Mouse (Mus musculus) stomach, embryonic 16.5 days (tissue): ENCODE results near the gene Nr6a1. TPM values are rescaled to one million over a fixed set of nuclear protein-coding genes. Genes with fewer than 3 reads are reported as not detected.
A peak's percentile ranks its signal among the peaks of the same experiment; 100 is the strongest.

ENCODE experiments used
- ATAC-seq: fragments of 200-750 bp; cut with Nextera tagmentation; 2 replicates; pipeline ENCODE4 v1.8.0; 2017; ENCODE audit warnings: moderate number of reproducible peaks, moderate TSS enrichment; ENCODE audit not compliant: insufficient read depth, low FRiP score
- H3K27ac ChIP-seq: fragments of 300-500 bp; sonication (generic); 2 replicates; pipeline ENCODE4 v1.5.1; 2014; ENCODE audit warnings: low read length
- H3K27me3 ChIP-seq: fragments of 300-500 bp; sonication (generic); 2 replicates; pipeline ENCODE4 v1.6.1; 2014; ENCODE audit warnings: low read length, control low read depth, mixed read lengths; ENCODE audit not compliant: control insufficient read depth, insufficient read depth
- H3K36me3 ChIP-seq: fragments of 300-500 bp; sonication (generic); 2 replicates; pipeline ENCODE4 v1.6.1; 2014; ENCODE audit warnings: low read length; ENCODE audit not compliant: control insufficient read depth, insufficient read depth
- H3K4me1 ChIP-seq: fragments of 300-500 bp; sonication (generic); 2 replicates; pipeline ENCODE4 v1.6.1; 2014; ENCODE audit warnings: low read length, control low read depth, mixed read lengths; ENCODE audit not compliant: control insufficient read depth, insufficient read depth
- H3K4me2 ChIP-seq: fragments of 300-500 bp; sonication (generic); 2 replicates; pipeline ENCODE4 v1.6.1; 2014; ENCODE audit warnings: low read depth, low read length, mixed read lengths
- H3K4me3 ChIP-seq: fragments of 300-500 bp; sonication (generic); replicated peaks from 2 replicates; pipeline ENCODE4 v1.5.1; 2014; ENCODE audit warnings: mild to moderate bottlenecking, low read length
- H3K9ac ChIP-seq: fragments of 300-500 bp; sonication (generic); 2 replicates; pipeline ENCODE4 v1.6.1; 2014; ENCODE audit warnings: low read length
- H3K9me3 ChIP-seq: fragments of 300-500 bp; sonication (generic); replicated peaks from 2 replicates; pipeline ENCODE4 v1.6.1; 2016; ENCODE audit warnings: low read length, control low read depth; ENCODE audit not compliant: control insufficient read depth
- WGBS: fragments of 180-500 bp; shearing (Covaris S2); extraction: QIAGEN DNeasy Blood & Tissue Kit; methylation state at CpG from one replicate; pipeline ENCODE4 v1.1.7; 2014; 5-methylcytosine and 5-hydroxymethylcytosine counted together
- polyA plus RNA-seq: library from polyadenylated mRNA; unstranded; fragments of >200 nt; fragmentation: Nextera tagmentation; extraction: Ambion mirVana; gene quantifications from 2 replicates; pipeline ENCODE4 v1.2.1, GENCODE M21; 2015

Gene Nr6a1
- polyA plus RNA-seq, 1 experiment from 2014 or later, result 1.8 TPM

- WGBS, result 75% methylated on average over 14 of the region's 14 CpGs
- Histone ChIP-seq H3K36me3 (no peaks in the 10 kb centered on the region), H3K9me3 (no peaks in the 10 kb centered on the region), H3K27me3 (no peaks in the 10 kb centered on the region), H3K4me2 (no peak overlapping the region), H3K9ac (no peak overlapping the region), H3K4me1 (no peaks in the 10 kb centered on the region), H3K27ac (no peak overlapping the region), H3K4me3 (no peak overlapping the region)
- no peak for ATAC-seq
These were observed 13.9 kb upstream of the Nr6a1 start for GRCm38 (mm10) chr2:38941426-38941825.

GRCm38 (mm10) chr2:38939047-38939446 is 11.6 kb upstream of the Nr6a1 start:
- Histone ChIP-seq H3K36me3 (no peaks in the 10 kb centered on the region), H3K27me3 (no peaks in the 10 kb centered on the region), H3K4me3 (no peak overlapping the region), H3K27ac (no peak overlapping the region), H3K4me2 (no peak overlapping the region), H3K9me3 (no peaks in the 10 kb centered on the region), H3K4me1 (peaks cover 10% of the 10 kb centered on the region), H3K9ac (no peak overlapping the region)
- ATAC-seq, result no peak
- 52% methylated on average over 2 of the region's 2 CpGs for WGBS

GRCm38 (mm10) chr2:38938007-38938406 is 10.5 kb upstream of the Nr6a1 start:
- no peaks in the 10 kb centered on the region for H3K9me3 ChIP-seq
- H3K36me3 ChIP-seq, result no peaks in the 10 kb centered on the region
- no peak overlapping the region for H3K4me2 ChIP-seq
- no peak for ATAC-seq
- peaks cover 13% of the 10 kb centered on the region for H3K4me1 ChIP-seq
- H3K27ac ChIP-seq, result no peak overlapping the region
- WGBS, result 89% methylated on average over 1 of the region's 1 CpGs
- H3K27me3 ChIP-seq, result no peaks in the 10 kb centered on the region
- no peak overlapping the region for H3K9ac ChIP-seq
- H3K4me3 ChIP-seq, result no peak overlapping the region

GRCm38 (mm10) chr2:38937396-38937795 is 9.9 kb upstream of the Nr6a1 start:
- ATAC-seq, result no peak
- Histone ChIP-seq H3K4me2 (no peak overlapping the region), H3K4me3 (no peak overlapping the region), H3K27me3 (no peaks in the 10 kb centered on the region), H3K4me1 (peaks cover 13% of the 10 kb centered on the region), H3K9me3 (no peaks in the 10 kb centered on the region), H3K9ac (no peak overlapping the region), H3K27ac (no peak overlapping the region), H3K36me3 (no peaks in the 10 kb centered on the region)
- 78% methylated on average over 3 of the region's 3 CpGs for WGBS

GRCm38 (mm10) chr2:38936721-38937378 is 9.4 kb upstream of the Nr6a1 start:
- Histone ChIP-seq H3K9me3 (no peaks in the 10 kb centered on the region), H3K27me3 (no peaks in the 10 kb centered on the region), H3K27ac (no peak overlapping the region), H3K36me3 (no peaks in the 10 kb centered on the region), H3K4me2 (no peak overlapping the region), H3K4me1 (peaks cover 15% of the 10 kb centered on the region), H3K4me3 (no peak overlapping the region), H3K9ac (no peak overlapping the region)
- ATAC-seq, result no peak
- WGBS, result 72% methylated on average over 9 of the region's 9 CpGs

- Histone ChIP-seq H3K4me3 (no peak overlapping the region), H3K4me1 (peaks cover 21% of the 10 kb centered on the region), H3K4me2 (no peak overlapping the region), H3K9me3 (no peaks in the 10 kb centered on the region), H3K27ac (no peak overlapping the region), H3K27me3 (no peaks in the 10 kb centered on the region), H3K9ac (0 out of 2 replicates have a peak overlapping the region, but pooled peaks have one; percentile 2), H3K36me3 (no peaks in the 10 kb centered on the region)
- no peak for ATAC-seq
- WGBS, result 61% methylated on average over 5 of the region's 5 CpGs
These were observed 7.4 kb upstream of the Nr6a1 start for GRCm38 (mm10) chr2:38934936-38935335.

- peak overlapping the region; percentile 27; the same call in 1 of the 2 replicates for H3K4me2 ChIP-seq
- no peaks in the 10 kb centered on the region for H3K9me3 ChIP-seq
- H3K27me3 ChIP-seq, result no peaks in the 10 kb centered on the region
- WGBS, result 18% methylated on average over 2 of the region's 2 CpGs
- H3K4me1 ChIP-seq, result peaks cover 21% of the 10 kb centered on the region
- no peaks in the 10 kb centered on the region for H3K36me3 ChIP-seq
- peak overlapping the region; percentile 45; the same call in 1 of the 2 replicates for H3K27ac ChIP-seq
- H3K4me3 ChIP-seq, result no peak overlapping the region
- no peak overlapping the region for H3K9ac ChIP-seq
- ATAC-seq, result peak; percentile 36; the same call in 1 of the 2 replicates
These were observed 6.4 kb upstream of the Nr6a1 start for GRCm38 (mm10) chr2:38933931-38934330.

- Histone ChIP-seq H3K9me3 (no peaks in the 10 kb centered on the region), H3K36me3 (no peaks in the 10 kb centered on the region), H3K4me1 (peaks cover 21% of the 10 kb centered on the region), H3K9ac (peak within 1 kb of the TSS; percentile 68), H3K4me3 (peak within 1 kb of the TSS; percentile 46), H3K27ac (no peak within 1 kb of the TSS), H3K4me2 (peak within 1 kb of the TSS; percentile 81), H3K27me3 (no peaks in the 10 kb centered on the region)
- ATAC-seq, result peak; percentile 74
- 8% methylated on average over 31 of the region's 32 CpGs for WGBS
These were observed 4.6 kb upstream of the Nr6a1 start, which contains the start of gene Olfml2a for GRCm38 (mm10) chr2:38931851-38932667. Gene Olfml2a (plus strand): TSS chr2:38931978.

GRCm38 (mm10) chr2:38930269-38930668 is 2.8 kb upstream of the Nr6a1 start:
- no peaks in the 10 kb centered on the region for H3K9me3 ChIP-seq
- 57% methylated on average over 2 of the region's 2 CpGs for WGBS
- H3K27me3 ChIP-seq, result no peaks in the 10 kb centered on the region
- H3K36me3 ChIP-seq, result no peaks in the 10 kb centered on the region
- H3K27ac ChIP-seq, result no peak overlapping the region
- peaks cover 22% of the 10 kb centered on the region for H3K4me1 ChIP-seq
- no peak for ATAC-seq
- H3K4me3 ChIP-seq, result no peak overlapping the region
- no peak overlapping the region for H3K9ac ChIP-seq
- no peak overlapping the region for H3K4me2 ChIP-seq
